Mouse (Mus musculus): ENCODE data around the gene Slc25a1. TPM values are rescaled to one million over a fixed set of nuclear protein-coding genes. Genes with fewer than 3 reads are reported as not detected.

Slc25a1 gene
- 106 and 141 TPM in 2 replicates for total RNA-seq (2012; rRNA removed)
- 96.5 and 113 TPM in 2 replicates for total RNA-seq (2014; rRNA removed)
- polyA plus RNA-seq (2012; ENCODE audit: insufficient read length, low read depth): 122 and 134 TPM in 2 replicates

DNA sequence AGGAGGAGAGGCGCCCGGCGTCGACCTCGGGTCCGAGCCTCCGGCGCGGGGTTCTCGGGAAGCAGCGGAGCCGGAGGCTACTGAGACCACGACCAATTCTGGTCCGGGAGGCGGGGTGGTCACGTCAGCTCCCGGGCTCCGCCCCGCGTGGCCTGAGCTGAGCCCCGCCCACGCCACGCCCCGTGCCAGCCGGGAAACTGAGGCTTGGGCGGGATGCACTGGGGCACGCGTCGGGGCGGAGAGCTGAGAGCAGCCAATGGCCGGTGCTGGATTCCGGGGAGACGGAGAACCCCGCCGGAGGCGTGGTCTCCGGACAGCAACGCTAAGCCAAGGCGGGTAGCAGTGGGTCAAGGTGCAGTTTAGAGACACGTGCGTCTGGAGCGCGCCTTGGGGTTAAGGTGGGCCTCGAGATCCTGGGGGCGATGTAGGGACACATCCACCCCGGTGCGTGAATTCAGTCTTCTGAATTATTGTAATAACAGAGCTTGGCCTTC, at the start of gene Slc25a1:
TSS of gene Slc25a1 (minus strand) at position 133 of the 494 bp plus-strand sequence.
- H3K27ac ChIP-seq (ENCODE audit: insufficient read depth, low read depth): peak within 1 kb of the TSS; percentile 43
- H3K4me2 ChIP-seq (ENCODE audit: insufficient read depth, low read depth, poor library complexity, severe bottlenecking): peak within 1 kb of the TSS; percentile 53
- peak within 1 kb of the TSS; percentile 73 to 83 (median 83) for H3K4me3 ChIP-seq (replicated peaks in 1 of 3; ENCODE audit: low read depth in 2 of 3, low read length in 2 of 3, poor library complexity in 1 of 3)
- H3K27me3 ChIP-seq (replicated peaks): no peaks in the 10 kb centered on the region
- H3K79me2 ChIP-seq (replicated peaks; ENCODE audit: control insufficient read depth, extremely low read depth, insufficient read depth, poor library complexity, severe bottlenecking): no peaks in the 10 kb centered on the region
- DNase-seq (ENCODE audit: extremely low read depth): peak; percentile 86
- dilution Hi-C loops (cut with MboI; ENCODE audit: extremely low pct_ligation_motif_present, extremely low pct_unique_long_range_greater_than_20kb, low sequenced_read_pairs) (no loop called here), in situ Hi-C loops (cut with MboI; ENCODE audit: low pct_ligation_motif_present, low pct_unique_long_range_greater_than_20kb, low sequenced_read_pairs) (no loop called here)
- no peak for TF ChIP-seq KAT2A (IDR thresholded peaks at IDR 0.05; ENCODE audit: insufficient replicate concordance, low read length)
- no peak for TF ChIP-seq ELF1 (IDR thresholded peaks at IDR 0.05; ENCODE audit: low read depth, low read length)
- TF ChIP-seq MAZ (IDR thresholded peaks at IDR 0.05; ENCODE audit: low read depth, low read length): no peak
- no peak for TF ChIP-seq SMC3 (IDR thresholded peaks at IDR 0.05; ENCODE audit: low read depth, low read length)
- TF ChIP-seq SIN3A (IDR thresholded peaks at IDR 0.05; ENCODE audit: low read length): peak; percentile 65; the same call in 1 of the 2 replicates
- 0 out of 2 replicates have a peak, but pooled peaks have one; percentile 47 for TF ChIP-seq TBP (conservative IDR thresholded peaks at IDR 0.05; ENCODE audit: low read depth, low read length)
- peak; percentile 4; the same call in 1 of the 2 replicates for TF ChIP-seq HCFC1 (IDR thresholded peaks at IDR 0.05; ENCODE audit: low read depth, low read length)
- no peak for TF ChIP-seq JUN (IDR thresholded peaks at IDR 0.05; ENCODE audit: insufficient read depth, low read depth, low read length)
- no peak for TF ChIP-seq ETS1 (conservative IDR thresholded peaks at IDR 0.05; ENCODE audit: low read depth, low read length)
- no peak for TF ChIP-seq UBTF (IDR thresholded peaks at IDR 0.05; ENCODE audit: low read depth, low read length)
- TF ChIP-seq PAX5 (IDR thresholded peaks at IDR 0.05; ENCODE audit: low read length): no peak
- 0 out of 2 replicates have a peak, but pooled peaks have one; percentile 4 for TF ChIP-seq EP300 (IDR thresholded peaks at IDR 0.05; ENCODE audit: low read length)
- peak; percentile 22; the same call in 1 of the 2 replicates for TF ChIP-seq USF1 (IDR thresholded peaks at IDR 0.05; ENCODE audit: low read depth, low read length)
- TF ChIP-seq MYC (IDR thresholded peaks at IDR 0.05; ENCODE audit: low read depth, low read length): peak; percentile 92; the same call in 1 of the 2 replicates
- peak; percentile 94 for TF ChIP-seq MAX (IDR thresholded peaks at IDR 0.05; ENCODE audit: low read length)
- TF ChIP-seq MEF2A (IDR thresholded peaks at IDR 0.05; ENCODE audit: borderline replicate concordance, low read depth, low read length): peak; percentile 50; the same call in 1 of the 2 replicates
- TF ChIP-seq JUND (conservative IDR thresholded peaks at IDR 0.05; ENCODE audit: low read depth, low read length): no peak
- TF ChIP-seq ZKSCAN1 (IDR thresholded peaks at IDR 0.05; ENCODE audit: borderline replicate concordance, low read depth, low read length): no peak
- TF ChIP-seq BHLHE40 (IDR thresholded peaks at IDR 0.05; ENCODE audit: low read depth, low read length): peak; percentile 85
- TF ChIP-seq RCOR1 (conservative IDR thresholded peaks at IDR 0.05; ENCODE audit: low read depth, low read length): no peak
- 0 out of 2 replicates have a peak, but pooled peaks have one; percentile 19 for TF ChIP-seq CHD2 (IDR thresholded peaks at IDR 0.05; ENCODE audit: low read length)
- peak; percentile 95 for TF ChIP-seq MXI1 (IDR thresholded peaks at IDR 0.05; ENCODE audit: low read depth, low read length)
- peak; percentile 84 for TF ChIP-seq POLR2A (IDR thresholded peaks at IDR 0.05; ENCODE audit: low read depth, low read length)
- no peak for TF ChIP-seq RAD21 (IDR thresholded peaks at IDR 0.05; ENCODE audit: low read depth, low read length)
- no peak for TF ChIP-seq E2F4 (IDR thresholded peaks at IDR 0.05; ENCODE audit: insufficient replicate concordance, low read depth, low read length)
- no peak; the same call in 1 of the 2 replicates for TF ChIP-seq IRF4 (IDR thresholded peaks at IDR 0.05; ENCODE audit: low read depth, low read length)
- TF ChIP-seq NRF1 (IDR thresholded peaks at IDR 0.05; ENCODE audit: low read depth, low read length): peak; percentile 54; the same call in 1 of the 2 replicates
- TF ChIP-seq ZNF384 (IDR thresholded peaks at IDR 0.05; ENCODE audit: low read depth, low read length): no peak
- peak; percentile 88; the same call in 1 of the 2 replicates for TF ChIP-seq ZMIZ1 (IDR thresholded peaks at IDR 0.05; ENCODE audit: low read depth, low read length)
- peak; percentile 62 for TF ChIP-seq POLR2AphosphoS2 (IDR thresholded peaks at IDR 0.05; ENCODE audit: low read depth, low read length)
- TF ChIP-seq GABPA (IDR thresholded peaks at IDR 0.05; ENCODE audit: insufficient replicate concordance, low read depth, low read length): no peak
- TF ChIP-seq ZC3H11A (IDR thresholded peaks at IDR 0.05; ENCODE audit: low read depth, low read length): no peak
- peak; percentile 83 for TF ChIP-seq NELFE (IDR thresholded peaks at IDR 0.05; ENCODE audit: low read depth, low read length)
- TF ChIP-seq TCF12 (IDR thresholded peaks at IDR 0.05; ENCODE audit: low read depth, low read length): peak; percentile 74
- no peaks in the 10 kb centered on the region for H3K9me3 ChIP-seq (replicated peaks; ENCODE audit: low read length)
- peaks cover 19 to 39% of the 10 kb centered on the region in 2 experiments for H3K36me3 ChIP-seq (replicated peaks in 1 of 2; ENCODE audit: control insufficient read depth in 1 of 2, insufficient read depth in 1 of 2, low read length in 1 of 2)
- peaks cover 7 to 37% of the 10 kb centered on the region in 2 experiments for H3K4me1 ChIP-seq (ENCODE audit: control insufficient read depth in 1 of 2, insufficient read depth in 2 of 2)
- H3K9ac ChIP-seq (ENCODE audit: insufficient read depth, low read depth): peak within 1 kb of the TSS; percentile 83
